Mouse (Mus musculus) liver, postnatal 0 days (tissue): Measurements from ENCODE around the gene Nfya.

Source experiments
- CTCF ChIP-seq: sonication (generic); IDR thresholded peaks from 2 replicates; pipeline ENCODE4 v1.5.1; 2016; ENCODE audit warnings: antibody characterized with exemption, low read depth
- EP300 ChIP-seq: IDR thresholded peaks from 2 replicates; pipeline ENCODE4 v1.6.1; 2016; ENCODE audit warnings: antibody characterized with exemption, low read depth, mild to moderate bottlenecking

GRCm38 (mm10) chr17:48419571-48419970, 9.9 kb upstream of the Nfya start:
- no peak for TF ChIP-seq CTCF
- TF ChIP-seq EP300 = no peak
